Mouse (Mus musculus) liver, postnatal 0 days (tissue): Measurements from ENCODE around the gene Gm17349.

ENCODE experiments used
- CTCF ChIP-seq: sonication (generic); IDR thresholded peaks from 2 replicates; pipeline ENCODE4 v1.5.1; 2016; ENCODE audit warnings: antibody characterized with exemption, low read depth
- EP300 ChIP-seq: IDR thresholded peaks from 2 replicates; pipeline ENCODE4 v1.6.1; 2016; ENCODE audit warnings: antibody characterized with exemption, low read depth, mild to moderate bottlenecking

GRCm38 (mm10) chr15:99679008-99679407 is 26.3 kb downstream of the Gm17349 start:
- TF ChIP-seq CTCF (no peak), EP300 (no peak)
